Mouse (Mus musculus) left cerebral cortex, postnatal 36 days (tissue): ENCODE data around the gene Vamp2. TPM values are rescaled to one million over a fixed set of nuclear protein-coding genes. Genes with fewer than 3 reads are reported as not detected.

Experiments
- DNase-seq, 2 experiments: peaks; one replicate each; pipeline ENCODE4 v3.0.0; 2021 to 2022; ENCODE audit warnings: low spot score in 2 of 2, mixed read lengths in 1 of 2
- intact Hi-C: fragments of 180-260 bp; cut with DNase I; formaldehyde crosslinking; loops from one replicate; pipeline ENCODE4 v1.15.1; 2025
- total RNA-seq, 2 experiments: library from RNA; stranded (reverse); gene quantifications; 2 replicates each; pipeline ENCODE4 v1.2.3; 2021

Gene Vamp2
- total RNA-seq, 2 experiments from 2014 or later = 1,090 to 1,186 TPM

GRCm38 (mm10) chr11:69094697-69095429, 6.6 kb downstream of the Vamp2 start, which contains the start of gene Per1:
TSS of gene Per1 (plus strand) at chr11:69095217.
- peak; percentile 100 for DNase-seq
- intact Hi-C loops = loop anchor here (5.0 to 10.0 kb wide), 3 partner anchors 33 to 320 kb away; partner anchors contain the start of genes Chd3 and Kdm6b

GRCm38 (mm10) chr11:69095511-69096231, 7.4 kb downstream of the Vamp2 start:
- intact Hi-C loops = loop anchor here (5.0 to 10.0 kb wide), 3 partner anchors 33 to 319 kb away; partner anchors contain the start of genes Chd3 and Kdm6b
- peak in 1 of 2 experiments; percentile 21 for DNase-seq

GRCm38 (mm10) chr11:69096360-69096986, 8.2 kb downstream of the Vamp2 start:
- intact Hi-C loops = loop anchor here (5.0 to 10.0 kb wide), 3 partner anchors 34 to 318 kb away; partner anchors contain the start of genes Chd3 and Kdm6b

GRCm38 (mm10) chr11:69096987-69097900, 9.0 kb downstream of the Vamp2 start:
- peak; percentile 98 for DNase-seq
- intact Hi-C loops = loop anchor here (5.0 to 10.0 kb wide), 3 partner anchors 35 to 318 kb away; partner anchors contain the start of genes Chd3 and Kdm6b

More at GRCm38 (mm10) chr11:69096360-69096986, 8.2 kb downstream of the Vamp2 start:
- no peak for DNase-seq

GRCm38 (mm10) chr11:69098039-69098761, 9.9 kb downstream of the Vamp2 start:
- peak in 1 of 2 experiments; percentile 51 for DNase-seq
- intact Hi-C loops = loop anchor here (2.0 to 10.0 kb wide), 4 partner anchors 21 to 317 kb away; partner anchors contain the start of genes Chd3 and Kdm6b

GRCm38 (mm10) chr11:69098762-69099091, 10.4 kb downstream of the Vamp2 start:
- intact Hi-C loops = loop anchor here (2.0 to 10.0 kb wide), 4 partner anchors 20 to 316 kb away; partner anchors contain the start of genes Chd3 and Kdm6b
- peak; percentile 96 to 97 for DNase-seq

GRCm38 (mm10) chr11:69099177-69099914, 11.1 kb downstream of the Vamp2 start:
- peak; percentile 74 to 79 for DNase-seq
- intact Hi-C loops = loop anchor here (2.0 to 10.0 kb wide), 4 partner anchors 19 to 315 kb away; partner anchors contain the start of genes Chd3 and Kdm6b

- DNase-seq = peak; percentile 93 to 95
- intact Hi-C loops = loop anchor here (2.0 to 10.0 kb wide), 4 partner anchors 19 to 315 kb away; partner anchors contain the start of genes Chd3 and Kdm6b
Observed at GRCm38 (mm10) chr11:69099915-69100345, 11.6 kb downstream of the Vamp2 start.

- intact Hi-C loops = no loop called here
- peak; percentile 20 to 29 for DNase-seq
Observed at GRCm38 (mm10) chr11:69100639-69101360, 12.5 kb downstream of the Vamp2 start.

- intact Hi-C loops = no loop called here
- DNase-seq = no peak
Observed at GRCm38 (mm10) chr11:69101604-69102402, 13.5 kb downstream of the Vamp2 start.

GRCm38 (mm10) chr11:69102403-69102725, 14.1 kb downstream of the Vamp2 start:
- DNase-seq = no peak
- intact Hi-C loops = no loop called here

- intact Hi-C loops = no loop called here
- DNase-seq = no peak
Observed at GRCm38 (mm10) chr11:69103121-69103520, 14.8 kb downstream of the Vamp2 start.

GRCm38 (mm10) chr11:69103531-69104435, 15.5 kb downstream of the Vamp2 start:
- intact Hi-C loops = no loop called here
- DNase-seq = no peak

- intact Hi-C loops = no loop called here
- no peak for DNase-seq
Observed at GRCm38 (mm10) chr11:69104487-69104886, 16.2 kb downstream of the Vamp2 start.

- intact Hi-C loops = no loop called here
- DNase-seq = no peak
Observed at GRCm38 (mm10) chr11:69105227-69105626, 16.9 kb downstream of the Vamp2 start.
